Mouse (Mus musculus) small intestine, adult 2 months (tissue): ENCODE measurements around the gene Snd1. TPM values are rescaled to one million over a fixed set of nuclear protein-coding genes. Genes with fewer than 3 reads are reported as not detected.
A peak's percentile ranks its signal among the peaks of the same experiment; 100 is the strongest.

Source experiments
- H3K27ac ChIP-seq: fragments of 200-500 bp; 2 replicates; pipeline ENCODE4 v1.5.1; 2012; ENCODE audit warnings: low read depth, low read length, control low read depth, inconsistent platforms; ENCODE audit not compliant: insufficient read depth
- H3K27me3 ChIP-seq: fragments of 200-500 bp; 2 replicates; pipeline ENCODE4 v1.6.1; 2012; ENCODE audit warnings: mild to moderate bottlenecking, moderate library complexity, low read length, inconsistent platforms; ENCODE audit not compliant: control insufficient read depth, insufficient read depth
- H3K36me3 ChIP-seq: fragments of 200-500 bp; 2 replicates; pipeline ENCODE4 v1.6.1; 2012; ENCODE audit warnings: mild to moderate bottlenecking, low read length, control low read depth, inconsistent platforms; ENCODE audit not compliant: control insufficient read depth, insufficient read depth
- H3K4me1 ChIP-seq: fragments of 200-500 bp; 2 replicates; pipeline ENCODE4 v1.6.1; 2012; ENCODE audit warnings: low read length, inconsistent platforms, mixed read lengths; ENCODE audit not compliant: control insufficient read depth, insufficient read depth, insufficient read length
- H3K4me3 ChIP-seq: fragments of 200-500 bp; 2 replicates; pipeline ENCODE4 v1.5.1; 2012; ENCODE audit warnings: low read depth, mild to moderate bottlenecking, control low read depth, inconsistent platforms, low read length, moderate library complexity
- CTCF ChIP-seq: fragments of 200-500 bp; IDR thresholded peaks from 2 replicates; pipeline ENCODE4 v1.5.1; 2012; ENCODE audit warnings: low read depth, mild to moderate bottlenecking, control low read depth, inconsistent platforms, low read length, moderate library complexity, mixed read lengths; ENCODE audit not compliant: insufficient replicate concordance, insufficient read length; ENCODE audit errors: extremely low read depth
- POLR2A ChIP-seq: fragments of 200-500 bp; IDR thresholded peaks from 2 replicates; pipeline ENCODE4 v1.6.1; 2012; ENCODE audit warnings: low read depth, mild to moderate bottlenecking, control low read depth, inconsistent platforms, low read length, moderate library complexity
- WGBS: fragments of 180-500 bp; shearing (Covaris S2); methylation state at CpG from one replicate; pipeline ENCODE4 v1.1.7; 2018; 5-methylcytosine and 5-hydroxymethylcytosine counted together
- polyA plus RNA-seq: library from polyadenylated mRNA; depleted of rRNA; stranded (reverse); fragments of >200 nt; gene quantifications from 2 replicates; pipeline ENCODE4 v1.2.3, GENCODE M21; 2012

Gene Snd1
- polyA plus RNA-seq, 1 experiment: 77.7 TPM

DNA sequence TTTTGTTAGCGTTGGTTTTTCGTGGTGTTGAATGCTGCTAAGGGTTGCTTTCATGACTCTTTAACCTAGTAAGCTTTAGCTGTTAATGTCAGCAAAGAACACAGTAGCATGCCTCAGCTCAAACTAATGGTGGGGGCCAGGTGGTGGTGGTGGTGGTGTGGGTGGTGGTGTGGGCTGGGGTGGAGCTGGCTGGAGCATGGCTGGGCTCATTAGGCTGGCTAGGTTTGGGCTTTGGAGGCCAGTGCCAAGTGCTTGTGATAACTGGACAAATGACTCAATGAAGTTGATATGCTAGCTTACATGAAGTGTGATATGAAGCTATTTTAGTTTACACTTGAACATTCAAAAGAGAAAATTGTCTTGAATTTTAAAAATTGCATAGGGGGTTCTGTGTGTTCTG lies 11.1 kb downstream of the Snd1 start:
- peaks cover 17% of the 10 kb centered on the region for H3K4me1 ChIP-seq
- WGBS: 86% methylated on average over 2 of the region's 2 CpGs
- H3K27ac ChIP-seq: no peak overlapping the region
- no peaks in the 10 kb centered on the region for H3K27me3 ChIP-seq
- H3K4me3 ChIP-seq: no peak overlapping the region
- TF ChIP-seq CTCF (no peak), POLR2A (no peak)
- H3K36me3 ChIP-seq: peaks cover 10% of the 10 kb centered on the region; the same call in 1 of the 2 replicates

GRCm38 (mm10) chr6:28486471-28486870 lies 11.5 kb downstream of the Snd1 start:
- peak overlapping the region; percentile 42; the same call in 1 of the 2 replicates for H3K4me3 ChIP-seq
- H3K27me3 ChIP-seq: no peaks in the 10 kb centered on the region
- H3K27ac ChIP-seq: peak overlapping the region; percentile 38
- 66% methylated on average over 2 of the region's 2 CpGs for WGBS
- peaks cover 17% of the 10 kb centered on the region for H3K4me1 ChIP-seq
- peaks cover 10% of the 10 kb centered on the region; the same call in 1 of the 2 replicates for H3K36me3 ChIP-seq
- TF ChIP-seq POLR2A (no peak), CTCF (no peak)

GRCm38 (mm10) chr6:28486905-28487304 lies 12.0 kb downstream of the Snd1 start:
- Histone ChIP-seq H3K36me3 (peaks cover 10% of the 10 kb centered on the region; the same call in 1 of the 2 replicates), H3K4me1 (peaks cover 13% of the 10 kb centered on the region), H3K4me3 (peak overlapping the region; percentile 42), H3K27ac (peak overlapping the region; percentile 38), H3K27me3 (no peaks in the 10 kb centered on the region)
- no peak for TF ChIP-seq POLR2A
- TF ChIP-seq CTCF: no peak
- WGBS: 43% methylated on average over 7 of the region's 7 CpGs

DNA sequence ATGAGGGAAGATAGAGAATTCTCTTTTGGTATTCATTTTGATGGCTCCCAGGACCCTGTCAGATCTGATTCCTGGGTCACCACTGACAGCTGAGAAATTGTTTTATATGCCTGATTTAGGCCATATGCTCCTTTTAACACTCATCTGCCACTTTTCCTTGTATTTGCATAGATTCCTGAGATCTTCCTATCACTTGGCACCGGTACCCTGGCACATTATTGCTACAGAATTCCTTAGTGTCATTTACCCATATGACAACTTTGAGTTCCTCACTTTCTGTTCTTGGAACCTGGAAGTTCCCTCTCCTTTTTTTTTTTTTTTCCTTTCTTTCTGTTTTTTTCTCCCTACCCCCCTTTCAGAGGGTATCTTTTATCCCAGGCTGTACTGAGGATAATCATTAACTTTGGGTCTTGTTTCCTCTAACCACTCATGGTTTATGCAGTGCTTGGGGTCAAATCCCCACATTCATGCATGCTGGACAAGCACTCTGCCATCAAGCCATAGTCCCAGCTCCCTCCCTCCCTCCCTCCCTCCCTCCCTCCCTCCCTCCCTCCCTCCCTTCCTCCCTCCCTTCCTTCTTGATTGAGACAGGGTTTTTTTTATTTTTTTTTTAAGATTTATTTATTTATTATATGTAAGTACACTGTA lies 13.4 kb downstream of the Snd1 start:
- H3K4me1 ChIP-seq: peaks cover 8% of the 10 kb centered on the region
- TF ChIP-seq CTCF: no peak
- no peak for TF ChIP-seq POLR2A
- no peak overlapping the region for H3K27ac ChIP-seq
- peaks cover 14% of the 10 kb centered on the region for H3K36me3 ChIP-seq
- WGBS: 44% methylated on average over 1 of the region's 1 CpGs
- no peak overlapping the region for H3K4me3 ChIP-seq
- H3K27me3 ChIP-seq: no peaks in the 10 kb centered on the region

DNA sequence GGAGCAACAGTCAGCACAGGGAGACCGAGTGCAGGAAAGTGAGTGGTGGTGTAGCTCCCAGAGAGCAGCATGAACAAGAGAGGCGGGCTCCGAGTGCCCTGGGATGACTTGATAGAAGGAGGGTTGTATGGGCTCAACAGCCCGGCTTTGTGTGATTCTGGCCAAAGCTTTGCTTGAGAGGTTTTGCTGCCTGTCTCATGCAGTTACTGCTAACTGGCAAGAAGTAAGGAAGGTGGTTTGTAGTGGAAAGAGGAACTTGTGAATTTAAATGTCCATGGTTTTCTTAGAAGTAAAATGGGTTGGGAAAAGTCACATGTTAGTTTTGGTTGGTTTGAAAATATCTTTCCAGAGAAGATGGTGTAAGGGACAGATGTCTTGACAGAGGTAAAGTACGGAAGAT lies 15.7 kb downstream of the Snd1 start:
- WGBS: 71% methylated on average over 5 of the region's 5 CpGs
- H3K27me3 ChIP-seq: no peaks in the 10 kb centered on the region
- peaks cover 12% of the 10 kb centered on the region for H3K36me3 ChIP-seq
- TF ChIP-seq POLR2A: no peak
- no peak for TF ChIP-seq CTCF
- H3K27ac ChIP-seq: no peak overlapping the region
- H3K4me3 ChIP-seq: no peak overlapping the region
- H3K4me1 ChIP-seq: peaks cover 8% of the 10 kb centered on the region

DNA sequence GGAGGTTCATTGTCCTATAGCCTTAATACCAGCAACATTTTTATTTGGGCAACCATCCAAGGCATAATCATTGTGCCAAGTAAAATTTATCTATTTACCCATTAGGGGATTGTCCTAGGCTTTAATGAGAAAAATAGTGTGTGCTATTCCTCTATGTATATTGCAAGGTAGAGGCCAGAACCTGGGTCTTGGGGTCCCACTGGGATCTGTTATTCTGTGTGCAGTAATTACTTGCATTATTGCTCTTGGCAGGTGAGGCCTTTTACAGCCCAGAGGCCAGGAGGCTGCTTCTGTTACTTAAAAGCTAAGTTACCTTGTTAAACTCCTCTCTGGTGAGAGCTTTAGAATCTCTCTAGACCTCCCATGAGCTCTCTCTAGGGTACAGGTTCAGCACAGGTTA lies 16.3 kb downstream of the Snd1 start:
- no peaks in the 10 kb centered on the region for H3K27me3 ChIP-seq
- peaks cover 10% of the 10 kb centered on the region for H3K36me3 ChIP-seq
- H3K27ac ChIP-seq: no peak overlapping the region
- H3K4me3 ChIP-seq: no peak overlapping the region
- TF ChIP-seq CTCF (no peak), POLR2A (no peak)
- peaks cover 6% of the 10 kb centered on the region for H3K4me1 ChIP-seq

DNA sequence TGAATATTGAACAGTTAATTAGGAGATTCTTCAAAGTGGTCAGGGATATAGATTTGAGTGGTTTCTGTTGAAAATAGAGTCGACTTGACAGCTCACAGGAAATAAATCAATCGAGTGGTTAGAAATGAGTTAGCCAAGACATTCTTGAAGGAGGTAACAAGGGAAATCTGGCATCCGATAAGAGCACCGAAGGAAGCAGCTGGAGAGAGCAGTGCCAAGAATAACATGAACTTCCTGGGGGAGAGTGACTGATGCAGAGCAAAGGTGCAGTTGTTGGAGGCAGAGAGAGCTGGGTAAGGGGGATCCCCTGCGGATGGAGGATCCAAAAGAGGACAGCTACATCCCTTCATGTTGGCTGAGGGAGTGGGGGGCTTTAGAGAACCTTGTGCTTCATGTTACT lies 22.9 kb downstream of the Snd1 start:
- Histone ChIP-seq H3K27ac (no peak overlapping the region), H3K4me1 (no peaks in the 10 kb centered on the region), H3K36me3 (peaks cover 6% of the 10 kb centered on the region), H3K27me3 (no peaks in the 10 kb centered on the region), H3K4me3 (no peak overlapping the region)
- TF ChIP-seq CTCF (no peak), POLR2A (no peak)
- 39% methylated on average over 5 of the region's 5 CpGs for WGBS
